Mouse (Mus musculus) inflammation-experienced regulatory T-cells, adult 6 months (primary cell): Measurements from ENCODE around the gene Tmbim6. TPM values are rescaled to one million over a fixed set of nuclear protein-coding genes. Genes with fewer than 3 reads are reported as not detected.

Source experiments
- ATAC-seq: one replicate; pipeline ENCODE4 v1.8.0; 2017
- polyA plus RNA-seq, 3 experiments: library from polyadenylated mRNA; unstranded; fragments of 100-300 nt; shearing (Covaris generic); gene quantifications; one replicate each; pipeline ENCODE4 v1.2.1; 2017

Gene Tmbim6
- 1,000 to 10,000 TPM; 1,026 to 1,183 (median 1,027) TPM for polyA plus RNA-seq

- ATAC-seq: peak; percentile 94
These were observed at the start of gene Tmbim6 for GRCm38 (mm10) chr15:99392486-99393385. Tmbim6 (plus strand) TSS chr15:99392882.

- no peak for ATAC-seq
These were observed 49.1 kb upstream of the Tmbim6 start for GRCm38 (mm10) chr15:99343414-99344147.

GRCm38 (mm10) chr15:99344148-99344870 lies 48.4 kb upstream of the Tmbim6 start:
- ATAC-seq: no peak

GRCm38 (mm10) chr15:99344961-99345360 lies 47.7 kb upstream of the Tmbim6 start:
- no peak for ATAC-seq

- ATAC-seq: peak; percentile 54
These were observed 41.1 kb upstream of the Tmbim6 start for GRCm38 (mm10) chr15:99351610-99352009.

- no peak for ATAC-seq
These were observed 40.4 kb upstream of the Tmbim6 start for GRCm38 (mm10) chr15:99352306-99352705.

- no peak for ATAC-seq
These were observed 37.0 kb upstream of the Tmbim6 start for GRCm38 (mm10) chr15:99355660-99356059.

GRCm38 (mm10) chr15:99356462-99356861 lies 36.2 kb upstream of the Tmbim6 start:
- no peak for ATAC-seq

GRCm38 (mm10) chr15:99358952-99359351 lies 33.7 kb upstream of the Tmbim6 start:
- ATAC-seq: no peak

GRCm38 (mm10) chr15:99364022-99364530 lies 28.6 kb upstream of the Tmbim6 start:
- ATAC-seq: peak; percentile 58

GRCm38 (mm10) chr15:99364921-99365320 lies 27.8 kb upstream of the Tmbim6 start:
- peak; percentile 70 for ATAC-seq

GRCm38 (mm10) chr15:99368583-99369266 lies 24.0 kb upstream of the Tmbim6 start:
- no peak for ATAC-seq

GRCm38 (mm10) chr15:99369391-99370171 lies 23.1 kb upstream of the Tmbim6 start:
- ATAC-seq: no peak

GRCm38 (mm10) chr15:99370259-99370691 lies 22.4 kb upstream of the Tmbim6 start, which contains the start of gene Fmnl3:
Fmnl3 (minus strand) TSS chr15:99370482.
- peak; percentile 97 for ATAC-seq

GRCm38 (mm10) chr15:99371526-99372340 lies 20.9 kb upstream of the Tmbim6 start:
- no peak for ATAC-seq

GRCm38 (mm10) chr15:99372761-99373160 lies 19.9 kb upstream of the Tmbim6 start:
- no peak for ATAC-seq

GRCm38 (mm10) chr15:99375036-99375435 lies 17.6 kb upstream of the Tmbim6 start:
- ATAC-seq: no peak

GRCm38 (mm10) chr15:99375581-99375980 lies 17.1 kb upstream of the Tmbim6 start:
- no peak for ATAC-seq

GRCm38 (mm10) chr15:99376240-99376639 lies 16.4 kb upstream of the Tmbim6 start:
- no peak for ATAC-seq

GRCm38 (mm10) chr15:99382893-99383292 lies 9.8 kb upstream of the Tmbim6 start:
- ATAC-seq: no peak
